Mouse (Mus musculus) bone marrow, adult 2 months (tissue): ENCODE results near the gene Rab21. TPM values are rescaled to one million over a fixed set of nuclear protein-coding genes. Genes with fewer than 3 reads are reported as not detected.

Experiments used
- H3K27ac ChIP-seq: fragments of 200-500 bp; 2 replicates; pipeline ENCODE4 v1.5.1; 2012; ENCODE audit warnings: low read depth, mild to moderate bottlenecking, control low read depth, inconsistent platforms, low read length; ENCODE audit not compliant: control insufficient read depth, poor library complexity, insufficient read depth
- H3K4me1 ChIP-seq: fragments of 200-500 bp; 2 replicates; pipeline ENCODE4 v1.6.1; 2011; ENCODE audit warnings: low read length; ENCODE audit not compliant: control insufficient read depth, insufficient read depth
- H3K4me3 ChIP-seq: fragments of 200-500 bp; replicated peaks from 2 replicates; pipeline ENCODE3; 2011; ENCODE audit warnings: mild to moderate bottlenecking, low read depth, low read length, control low read depth; ENCODE audit not compliant: control insufficient read depth
- CTCF ChIP-seq: fragments of 200-500 bp; IDR thresholded peaks from 2 replicates; pipeline ENCODE4 v1.5.1; 2011; ENCODE audit warnings: low read length, control low read depth; ENCODE audit not compliant: control insufficient read depth, insufficient read depth
- POLR2A ChIP-seq: fragments of 200-500 bp; IDR thresholded peaks from 2 replicates; pipeline ENCODE4 v1.6.1; 2011; ENCODE audit warnings: low read depth, mild to moderate bottlenecking, control low read depth, low read length, borderline replicate concordance; ENCODE audit not compliant: control insufficient read depth
- WGBS: fragments of 180-500 bp; shearing (Covaris S2); methylation state at CpG from one replicate; pipeline ENCODE4 v1.1.7; 2018; 5-methylcytosine and 5-hydroxymethylcytosine counted together
- polyA plus RNA-seq: library from polyadenylated mRNA; stranded (reverse); fragments of >200 nt; gene quantifications from 2 replicates; pipeline ENCODE4 v1.2.4, GENCODE M21; 2011; ENCODE audit warnings: low replicate concordance; ENCODE audit not compliant: missing spikeins, insufficient read depth, insufficient read length

The Rab21 gene
- polyA plus RNA-seq, 1 experiment, result 21.2 TPM

DNA sequence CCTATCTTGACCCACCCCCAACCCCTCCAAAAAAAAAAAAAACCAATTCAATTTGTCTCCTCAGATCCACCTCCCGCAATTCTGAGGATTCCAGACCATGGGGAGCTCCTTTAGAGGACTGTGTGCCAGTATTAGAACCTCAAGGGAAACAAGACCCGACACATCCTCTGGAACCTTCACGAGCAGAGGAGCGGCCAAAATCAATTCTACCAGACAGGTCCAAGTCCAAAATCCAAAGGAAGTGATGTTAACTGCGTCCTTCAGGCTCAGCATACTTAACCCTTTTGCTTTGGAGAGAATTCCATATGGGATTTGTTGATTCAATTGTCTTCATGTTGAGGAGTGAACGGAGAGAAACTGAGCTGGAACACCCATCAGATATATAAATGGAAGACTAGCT is 39.6 kb upstream of the Rab21 start:
- 84% methylated on average over 6 of the region's 6 CpGs for WGBS
- no peaks in the 10 kb centered on the region; the same call in 1 of the 2 replicates for H3K4me1 ChIP-seq
- no peak overlapping the region for H3K4me3 ChIP-seq
- H3K27ac ChIP-seq, result no peak overlapping the region
- no peak for TF ChIP-seq CTCF
- TF ChIP-seq POLR2A, result no peak

DNA sequence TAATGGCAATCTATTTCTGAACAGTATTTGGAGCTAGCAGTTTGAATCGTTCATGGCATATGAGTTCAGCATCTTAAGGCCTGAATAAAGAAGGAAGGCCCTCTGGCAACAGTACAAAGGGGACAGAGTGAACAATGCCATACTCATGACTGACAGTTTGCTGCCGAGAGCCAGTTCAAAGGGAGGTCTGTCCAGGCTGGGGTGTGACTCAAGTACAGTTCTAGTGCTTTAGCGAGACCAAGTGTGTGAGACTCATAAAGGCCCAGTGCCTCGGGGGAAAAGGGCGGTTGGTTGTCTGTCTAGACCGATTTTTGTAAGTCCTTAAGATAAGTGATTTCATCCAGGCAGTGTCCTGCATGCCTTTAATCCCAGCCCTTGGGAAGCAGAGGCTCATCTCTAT is 39.2 kb upstream of the Rab21 start:
- Histone ChIP-seq H3K4me1 (no peaks in the 10 kb centered on the region; the same call in 1 of the 2 replicates), H3K4me3 (no peak overlapping the region), H3K27ac (no peak overlapping the region)
- TF ChIP-seq CTCF (no peak), POLR2A (no peak)
- WGBS, result 81% methylated on average over 6 of the region's 6 CpGs

DNA sequence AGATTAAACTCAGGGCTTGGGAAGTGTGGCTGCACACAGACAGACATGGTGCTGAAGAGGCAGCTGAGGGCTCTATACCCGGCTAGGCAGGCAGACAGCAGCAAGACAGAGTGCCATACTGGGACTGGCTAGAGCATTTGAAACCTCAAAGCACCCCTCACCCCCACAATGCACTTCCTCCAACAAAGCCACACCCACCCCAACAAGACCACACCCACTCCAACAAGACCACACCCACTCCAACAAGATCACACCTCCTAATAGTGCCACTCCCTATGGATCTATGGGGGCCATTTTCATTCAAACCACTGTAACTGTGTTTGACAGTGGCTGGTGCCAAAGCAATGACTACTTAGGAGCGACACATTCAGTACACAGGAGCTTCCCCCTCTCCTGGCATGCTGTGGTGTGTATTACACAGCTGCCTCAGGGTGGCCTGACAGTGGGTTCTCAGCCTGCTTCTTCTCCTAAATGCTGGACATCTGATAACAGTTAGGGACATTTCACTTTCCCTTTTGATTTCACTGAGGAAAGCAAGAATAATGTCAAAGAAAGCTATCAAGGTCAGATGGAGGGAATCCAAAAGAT is 35.5 kb upstream of the Rab21 start:
- H3K27ac ChIP-seq, result no peak overlapping the region
- no peaks in the 10 kb centered on the region; the same call in 1 of the 2 replicates for H3K4me1 ChIP-seq
- 65% methylated on average over 2 of the region's 2 CpGs for WGBS
- no peak overlapping the region for H3K4me3 ChIP-seq
- TF ChIP-seq POLR2A, result no peak
- no peak for TF ChIP-seq CTCF

DNA sequence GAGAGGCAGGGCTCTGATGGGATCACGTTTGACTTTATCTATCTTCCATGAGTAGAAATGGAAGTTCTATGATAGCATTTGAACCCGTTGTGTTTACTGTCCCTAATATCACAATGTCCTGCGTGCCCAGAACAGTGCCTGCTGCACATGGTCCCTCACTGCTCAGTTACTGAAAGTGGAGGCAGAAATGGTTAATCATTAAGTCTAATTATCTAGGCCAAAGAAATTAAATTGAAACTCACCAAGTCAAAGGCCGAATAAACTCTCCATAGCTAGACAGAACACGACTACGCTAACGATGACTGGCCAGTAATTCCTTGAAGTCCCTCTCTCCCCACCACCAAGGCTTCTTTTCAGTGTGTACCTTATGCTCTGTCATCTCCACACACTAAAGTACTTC is 34.1 kb upstream of the Rab21 start:
- TF ChIP-seq POLR2A (no peak), CTCF (no peak)
- Histone ChIP-seq H3K4me1 (no peaks in the 10 kb centered on the region; the same call in 1 of the 2 replicates), H3K27ac (no peak overlapping the region), H3K4me3 (no peak overlapping the region)
- WGBS, result 87% methylated on average over 7 of the region's 7 CpGs

DNA sequence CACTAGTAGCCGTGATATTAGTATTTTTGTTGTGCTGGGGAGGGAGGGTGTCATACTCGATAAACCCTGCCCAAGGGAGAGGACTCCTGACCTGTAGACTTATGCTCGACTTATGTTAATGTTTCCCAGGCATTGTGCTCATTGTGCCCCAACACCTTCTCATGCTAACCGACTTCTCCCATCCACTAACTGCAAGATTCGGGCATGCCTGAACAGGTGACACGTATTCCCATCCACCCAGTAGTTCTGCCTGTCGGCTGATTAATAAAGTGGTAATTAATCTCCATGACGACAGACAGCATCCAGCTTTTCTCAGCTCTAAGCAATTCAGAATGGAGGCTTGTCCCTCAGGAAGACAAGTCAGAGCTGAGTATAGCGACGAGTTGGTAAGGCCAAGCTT is 33.6 kb upstream of the Rab21 start:
- 89% methylated on average over 10 of the region's 10 CpGs for WGBS
- no peak overlapping the region for H3K27ac ChIP-seq
- H3K4me3 ChIP-seq, result no peak overlapping the region
- TF ChIP-seq POLR2A, result no peak
- H3K4me1 ChIP-seq, result no peaks in the 10 kb centered on the region; the same call in 1 of the 2 replicates

DNA sequence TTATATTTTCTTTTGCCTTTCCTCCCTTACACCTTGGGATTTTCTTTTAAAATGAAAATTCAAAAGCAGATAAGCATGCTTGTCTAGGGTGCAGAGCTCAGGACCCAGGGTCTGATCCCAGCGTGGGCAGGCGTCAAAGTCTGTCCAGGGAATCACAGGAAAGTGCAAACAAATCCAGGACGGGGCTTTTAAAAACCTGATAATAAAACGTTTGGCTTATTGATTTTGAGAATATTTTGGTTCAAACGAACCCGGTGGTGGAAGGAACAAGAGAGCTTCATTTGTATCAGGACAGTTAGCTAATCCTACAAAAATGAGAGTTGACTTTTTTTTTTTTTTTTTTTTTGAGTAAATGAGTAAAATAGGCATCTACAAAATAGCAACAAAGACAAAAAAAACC is 32.7 kb upstream of the Rab21 start:
- no peak overlapping the region for H3K4me3 ChIP-seq
- H3K27ac ChIP-seq, result no peak overlapping the region
- WGBS, result 84% methylated on average over 6 of the region's 6 CpGs
- no peaks in the 10 kb centered on the region; the same call in 1 of the 2 replicates for H3K4me1 ChIP-seq
- TF ChIP-seq POLR2A, result no peak
- no peak for TF ChIP-seq CTCF

DNA sequence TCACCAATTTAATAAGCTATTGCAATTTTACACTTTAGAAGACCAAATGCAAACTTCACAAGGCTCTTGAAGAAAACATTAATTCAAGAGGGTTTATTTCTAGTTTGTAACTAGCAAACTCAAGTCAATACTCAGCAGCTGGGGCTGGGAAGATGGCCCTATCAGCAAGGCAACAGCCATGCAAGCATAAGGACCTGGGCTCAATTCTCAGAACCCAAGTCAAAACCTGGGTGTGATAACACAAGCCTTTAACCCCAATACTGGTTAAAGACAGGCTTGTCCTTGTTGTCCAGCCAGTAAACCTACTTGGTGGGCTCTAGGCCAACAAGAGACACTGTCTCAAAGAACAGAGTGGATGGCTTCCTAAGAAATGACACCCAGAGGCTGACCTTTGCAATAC is 31.1 kb upstream of the Rab21 start:
- H3K4me3 ChIP-seq, result no peak overlapping the region
- no peaks in the 10 kb centered on the region; the same call in 1 of the 2 replicates for H3K4me1 ChIP-seq
- TF ChIP-seq POLR2A (no peak), CTCF (no peak)
- H3K27ac ChIP-seq, result no peak overlapping the region

DNA sequence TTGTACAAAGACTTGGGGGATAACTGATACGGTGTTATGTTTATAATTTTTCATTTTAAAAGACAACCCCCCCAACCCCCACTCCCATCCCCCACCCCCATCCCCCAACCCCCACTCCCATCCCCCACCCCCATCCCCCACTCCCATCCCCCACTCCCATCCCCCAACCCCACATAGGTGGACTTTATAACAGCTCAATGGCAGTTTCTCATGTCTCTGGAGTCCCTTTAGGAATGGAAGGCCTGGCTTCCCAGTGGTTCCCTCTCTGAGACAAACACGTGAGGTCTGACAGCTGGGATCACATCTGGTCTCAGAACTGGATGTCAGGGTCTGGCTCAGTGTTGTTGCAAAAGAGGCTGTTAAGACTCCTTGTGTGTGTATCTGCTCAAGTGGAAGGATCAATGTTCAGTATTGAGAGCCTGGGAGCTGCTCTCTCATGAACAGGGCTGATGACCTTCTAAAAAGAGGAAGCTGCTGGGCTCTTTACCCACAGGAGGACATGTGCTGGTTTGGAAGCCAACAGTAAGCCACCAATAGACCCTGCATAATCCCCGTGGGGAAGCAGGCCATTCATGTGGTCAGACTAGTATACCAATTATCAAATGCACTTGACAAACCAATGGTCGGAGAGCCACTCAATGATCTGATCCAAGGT is 27.5 kb upstream of the Rab21 start:
- H3K4me1 ChIP-seq, result no peaks in the 10 kb centered on the region
- WGBS, result 51% methylated on average over 4 of the region's 4 CpGs
- TF ChIP-seq CTCF, result no peak
- no peak overlapping the region for H3K27ac ChIP-seq
- no peak overlapping the region for H3K4me3 ChIP-seq
